Mouse (Mus musculus): ENCODE data around the gene Mst1r. TPM values are rescaled to one million over a fixed set of nuclear protein-coding genes. Genes with fewer than 3 reads are reported as not detected.

The Mst1r gene
- 0.59 TPM for polyA plus RNA-seq (2015; fragmentation: Illumina TruSeq; extraction: RNeasy Lipid Tissue Mini Kit (QIAGEN cat#74804); ENCODE audit: low read depth, low replicate concordance)

GRCm38 (mm10) chr9:107906252-107906966 is at the start of gene Mst1r:
Mst1r (plus strand) TSS chr9:107906873.

GRCm38 (mm10) chr9:107873137-107873536 is 33.5 kb upstream of the Mst1r start, which contains the start of gene Rbm6:
Rbm6 (minus strand) TSS chr9:107873237.

GRCm38 (mm10) chr9:107887804-107888266 is 18.8 kb upstream of the Mst1r start, which contains the start of gene Mon1a:
Mon1a (plus strand) TSS chr9:107888151.

DNA sequence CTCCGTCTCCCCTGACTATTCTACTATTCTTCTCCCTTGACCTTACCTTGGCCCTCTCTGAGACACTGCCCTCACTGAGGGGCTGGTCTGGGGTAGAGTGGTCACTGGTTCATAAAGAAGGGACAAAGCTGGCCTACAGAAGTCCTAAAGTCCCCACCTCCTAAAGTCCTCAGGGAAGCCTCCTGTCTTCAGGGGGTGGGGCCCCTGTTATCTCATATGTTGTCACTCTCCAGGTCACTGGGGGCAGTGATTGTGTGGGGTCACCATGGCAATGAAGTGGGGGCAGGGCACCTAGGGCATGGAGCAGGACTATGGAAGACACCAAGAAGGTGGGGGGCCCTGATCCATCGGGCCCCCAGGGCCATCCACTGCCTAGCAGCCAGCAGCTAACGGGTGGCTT is 21.5 kb downstream of the Mst1r start, which contains the start of gene Actl11:
Actl11 (plus strand) TSS at position 301 of the 400 bp plus-strand sequence.

GRCm38 (mm10) chr9:107935374-107935773 is 28.7 kb downstream of the Mst1r start, which contains the start of gene Camkv:
Camkv (plus strand) TSS chr9:107935674.

DNA sequence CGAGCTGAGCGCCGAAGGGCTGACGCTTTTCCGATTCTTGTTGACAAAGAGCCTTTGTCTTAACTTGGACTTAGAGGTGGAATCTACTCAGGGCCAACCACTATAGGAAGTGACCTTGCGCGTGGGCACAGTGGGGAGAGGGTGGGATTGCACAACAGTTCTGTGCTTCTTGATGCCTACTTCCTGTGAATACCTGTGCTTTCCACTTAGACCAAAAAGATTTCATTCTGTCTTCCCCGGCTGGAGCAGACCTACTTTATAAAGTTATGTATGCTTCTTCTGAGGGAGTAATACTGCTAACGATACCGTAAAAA is 43.2 kb downstream of the Mst1r start, which contains the start of gene Traip:
Traip (plus strand) TSS at position 215 of the 314 bp plus-strand sequence.

Other genes with a start within 250 kb of the Mst1r start
- 76.0 TPM for gene Slc38a3, start 237.3 kb upstream of the Mst1r start, polyA plus RNA-seq (2015; fragmentation: Illumina TruSeq; extraction: RNeasy Lipid Tissue Mini Kit (QIAGEN cat#74804); ENCODE audit: low read depth, low replicate concordance)
- gene Gnat1, start 227.2 kb upstream of the Mst1r start, polyA plus RNA-seq (2015; fragmentation: Illumina TruSeq; extraction: RNeasy Lipid Tissue Mini Kit (QIAGEN cat#74804); ENCODE audit: low read depth, low replicate concordance) = not detected
- gene Sema3f, start 196.4 kb upstream of the Mst1r start, polyA plus RNA-seq (2015; fragmentation: Illumina TruSeq; extraction: RNeasy Lipid Tissue Mini Kit (QIAGEN cat#74804); ENCODE audit: low read depth, low replicate concordance) = 13.8 TPM
- gene Rbm5, start 135.9 kb upstream of the Mst1r start, polyA plus RNA-seq (2015; fragmentation: Illumina TruSeq; extraction: RNeasy Lipid Tissue Mini Kit (QIAGEN cat#74804); ENCODE audit: low read depth, low replicate concordance) = 105 TPM
- gene Rbm6, start 33.6 kb upstream of the Mst1r start, polyA plus RNA-seq (2015; fragmentation: Illumina TruSeq; extraction: RNeasy Lipid Tissue Mini Kit (QIAGEN cat#74804); ENCODE audit: low read depth, low replicate concordance) = 40.5 TPM
- gene Mon1a, start 18.7 kb upstream of the Mst1r start, polyA plus RNA-seq (2015; fragmentation: Illumina TruSeq; extraction: RNeasy Lipid Tissue Mini Kit (QIAGEN cat#74804); ENCODE audit: low read depth, low replicate concordance) = 19.2 TPM
- not detected for gene Actl11, start 21.6 kb downstream of the Mst1r start, polyA plus RNA-seq (2015; fragmentation: Illumina TruSeq; extraction: RNeasy Lipid Tissue Mini Kit (QIAGEN cat#74804); ENCODE audit: low read depth, low replicate concordance)
- gene Camkv, start 28.8 kb downstream of the Mst1r start, polyA plus RNA-seq (2015; fragmentation: Illumina TruSeq; extraction: RNeasy Lipid Tissue Mini Kit (QIAGEN cat#74804); ENCODE audit: low read depth, low replicate concordance) = 320 TPM
- 15.5 TPM for gene Traip, start 43.3 kb downstream of the Mst1r start, polyA plus RNA-seq (2015; fragmentation: Illumina TruSeq; extraction: RNeasy Lipid Tissue Mini Kit (QIAGEN cat#74804); ENCODE audit: low read depth, low replicate concordance)
- gene Uba7, start 68.6 kb downstream of the Mst1r start, polyA plus RNA-seq (2015; fragmentation: Illumina TruSeq; extraction: RNeasy Lipid Tissue Mini Kit (QIAGEN cat#74804); ENCODE audit: low read depth, low replicate concordance) = 6.5 TPM
- gene Gm20661, start 76.2 kb downstream of the Mst1r start, polyA plus RNA-seq (2015; fragmentation: Illumina TruSeq; extraction: RNeasy Lipid Tissue Mini Kit (QIAGEN cat#74804); ENCODE audit: low read depth, low replicate concordance) = 0.46 TPM
- 4.2 TPM for gene Inka1, start 79.0 kb downstream of the Mst1r start, polyA plus RNA-seq (2015; fragmentation: Illumina TruSeq; extraction: RNeasy Lipid Tissue Mini Kit (QIAGEN cat#74804); ENCODE audit: low read depth, low replicate concordance)
- gene Cdhr4, start 85.6 kb downstream of the Mst1r start, polyA plus RNA-seq (2015; fragmentation: Illumina TruSeq; extraction: RNeasy Lipid Tissue Mini Kit (QIAGEN cat#74804); ENCODE audit: low read depth, low replicate concordance) = 5.1 TPM
- gene Gm20662, start 89.5 kb downstream of the Mst1r start, polyA plus RNA-seq (2015; fragmentation: Illumina TruSeq; extraction: RNeasy Lipid Tissue Mini Kit (QIAGEN cat#74804); ENCODE audit: low read depth, low replicate concordance) = 5.0 TPM
- 160 TPM for gene Ip6k1, start 95.6 kb downstream of the Mst1r start, polyA plus RNA-seq (2015; fragmentation: Illumina TruSeq; extraction: RNeasy Lipid Tissue Mini Kit (QIAGEN cat#74804); ENCODE audit: low read depth, low replicate concordance)
- 17.9 TPM for gene Gmppb, start 142.4 kb downstream of the Mst1r start, polyA plus RNA-seq (2015; fragmentation: Illumina TruSeq; extraction: RNeasy Lipid Tissue Mini Kit (QIAGEN cat#74804); ENCODE audit: low read depth, low replicate concordance)
- 1.4 TPM for gene Amigo3, start 146.3 kb downstream of the Mst1r start, polyA plus RNA-seq (2015; fragmentation: Illumina TruSeq; extraction: RNeasy Lipid Tissue Mini Kit (QIAGEN cat#74804); ENCODE audit: low read depth, low replicate concordance)
- not detected for gene Mst1, start 173.6 kb downstream of the Mst1r start, polyA plus RNA-seq (2015; fragmentation: Illumina TruSeq; extraction: RNeasy Lipid Tissue Mini Kit (QIAGEN cat#74804); ENCODE audit: low read depth, low replicate concordance)
- gene Rnf123, start 176.5 kb downstream of the Mst1r start, polyA plus RNA-seq (2015; fragmentation: Illumina TruSeq; extraction: RNeasy Lipid Tissue Mini Kit (QIAGEN cat#74804); ENCODE audit: low read depth, low replicate concordance) = 52.1 TPM
- gene Apeh, start 187.7 kb downstream of the Mst1r start, polyA plus RNA-seq (2015; fragmentation: Illumina TruSeq; extraction: RNeasy Lipid Tissue Mini Kit (QIAGEN cat#74804); ENCODE audit: low read depth, low replicate concordance) = 21.4 TPM

All from brain, adult 10 weeks (tissue).